Mouse (Mus musculus) lung, adult 2 months (tissue): ENCODE results near the gene Aplf. TPM values are rescaled to one million over a fixed set of nuclear protein-coding genes. Genes with fewer than 3 reads are reported as not detected.

Experiments used
- DNase-seq: peaks from one replicate; pipeline ENCODE4 v3.0.0; 2022
- H3K4me1 ChIP-seq: fragments of 200-500 bp; 2 replicates; pipeline ENCODE4 v1.6.1; 2011; ENCODE audit warnings: low read length; ENCODE audit not compliant: control insufficient read depth, insufficient read depth
- H3K4me3 ChIP-seq: fragments of 200-500 bp; replicated peaks from 2 replicates; pipeline ENCODE3; 2011; ENCODE audit warnings: low read depth, mild to moderate bottlenecking, control low read depth, low read length; ENCODE audit errors: extremely low read depth
- CTCF ChIP-seq: fragments of 200-500 bp; IDR thresholded peaks from 2 replicates; pipeline ENCODE4 v1.5.1; 2011; ENCODE audit warnings: mild to moderate bottlenecking, low read length, control low read depth; ENCODE audit not compliant: insufficient read depth
- POLR2A ChIP-seq: fragments of 200-500 bp; IDR thresholded peaks from 2 replicates; pipeline ENCODE4 v1.6.1; 2011; ENCODE audit warnings: low read depth, mild to moderate bottlenecking, control low read depth, low read length, borderline replicate concordance; ENCODE audit errors: extremely low read depth
- WGBS: fragments of 180-500 bp; shearing (Covaris S2); methylation state at CpG from one replicate; pipeline ENCODE4 v1.1.7; 2018; 5-methylcytosine and 5-hydroxymethylcytosine counted together
- polyA plus RNA-seq: library from polyadenylated mRNA; depleted of rRNA; stranded (reverse); fragments of >200 nt; gene quantifications from 2 replicates; pipeline ENCODE4 v1.2.3, GENCODE M21; 2012; rRNA removed

Gene Aplf
- 2.4 and 3.6 TPM in 2 replicates for polyA plus RNA-seq

GRCm38 (mm10) chr6:87671771-87672517, at the start of gene Aplf:
Gene Aplf, minus strand, starts transcription at chr6:87672193.
- DNase-seq = peak; percentile 81
- Histone ChIP-seq H3K4me1 (0 out of 2 replicates have a peak, but pooled peaks cover 2% of the 10 kb centered on the region), H3K4me3 (peak within 1 kb of the TSS; percentile 76)
- under 1% methylated on average over 33 of the region's 33 CpGs for WGBS
- TF ChIP-seq POLR2A = 0 out of 2 replicates have a peak, but pooled peaks have one; percentile 12
- no peak for TF ChIP-seq CTCF

DNA sequence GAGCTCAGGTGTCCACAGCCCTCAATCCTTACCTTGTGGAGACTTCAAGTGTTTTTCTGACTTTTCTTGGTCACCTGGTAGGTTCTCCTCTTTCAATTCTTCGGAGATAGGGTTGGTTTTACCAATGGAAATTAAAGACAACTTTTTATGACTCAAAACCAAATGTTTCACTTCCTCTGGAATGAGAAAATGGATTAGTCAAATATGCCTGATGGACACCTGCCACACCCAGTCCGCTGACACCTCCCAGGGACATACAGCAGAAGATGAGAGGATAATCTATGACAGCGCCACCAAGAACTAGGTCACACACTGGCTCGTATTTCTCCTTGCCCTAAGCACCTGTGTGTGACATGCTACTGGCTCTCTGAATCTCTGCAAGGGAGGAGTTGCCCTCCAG, 42.1 kb upstream of the Aplf start:
- TF ChIP-seq CTCF (no peak), POLR2A (no peak)
- Histone ChIP-seq H3K4me1 (no peaks in the 10 kb centered on the region), H3K4me3 (no peak overlapping the region)
- 79% methylated on average over 4 of the region's 4 CpGs for WGBS
- no peak for DNase-seq

DNA sequence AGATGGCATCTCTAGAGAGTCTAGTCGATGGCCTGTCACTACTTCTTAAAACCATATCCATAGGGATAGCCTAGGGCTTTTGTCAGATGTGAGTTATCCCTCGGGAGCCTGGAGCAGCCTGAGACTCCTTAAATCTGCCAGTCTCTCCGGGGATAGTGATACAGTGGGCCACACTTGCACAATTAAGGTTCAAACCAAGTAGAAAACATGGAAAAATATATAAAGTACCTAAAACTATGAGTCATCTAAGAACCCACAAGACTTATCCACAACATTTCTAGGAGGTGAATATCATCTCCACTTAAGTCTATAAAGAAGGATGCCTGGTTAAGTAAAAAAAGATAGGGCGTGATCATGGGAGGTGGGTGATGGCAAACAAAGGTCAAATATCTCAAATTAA, 40.3 kb upstream of the Aplf start:
- no peak overlapping the region for H3K4me3 ChIP-seq

DNA sequence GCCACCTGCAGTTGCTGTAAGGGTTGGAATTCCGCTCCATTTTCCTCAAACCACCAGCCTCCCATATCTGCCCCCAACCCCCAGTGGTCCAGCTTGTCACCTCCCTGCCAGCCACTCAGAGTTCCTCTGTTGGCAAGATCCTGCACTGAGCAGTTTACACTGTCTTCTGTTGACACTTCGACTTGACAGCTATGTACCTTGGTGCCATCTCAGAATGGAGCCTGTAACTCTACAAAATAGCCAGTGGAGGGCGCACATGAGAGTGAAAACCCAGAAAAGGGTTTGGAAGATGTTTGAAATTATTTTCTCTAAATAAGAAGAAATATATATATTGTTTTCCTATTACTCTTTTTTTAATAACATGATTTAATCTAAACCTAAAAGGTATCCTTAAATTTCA, 34.3 kb upstream of the Aplf start:
- TF ChIP-seq POLR2A = no peak
- no peak for TF ChIP-seq CTCF
- no peaks in the 10 kb centered on the region for H3K4me1 ChIP-seq
- 42% methylated on average over 3 of the region's 3 CpGs for WGBS
- no peak for DNase-seq
- H3K4me3 ChIP-seq = no peak overlapping the region

More for the DNA sequence above, 40.3 kb upstream of the Aplf start:
- no peak for DNase-seq
- TF ChIP-seq CTCF (no peak), POLR2A (no peak)
- WGBS = 84% methylated on average over 4 of the region's 4 CpGs
- H3K4me1 ChIP-seq = no peaks in the 10 kb centered on the region

GRCm38 (mm10) chr6:87696544-87696943, 24.6 kb upstream of the Aplf start:
- Histone ChIP-seq H3K4me1 (no peaks in the 10 kb centered on the region), H3K4me3 (no peak overlapping the region)
- TF ChIP-seq POLR2A = no peak
- TF ChIP-seq CTCF = no peak
- WGBS = 92% methylated on average over 4 of the region's 4 CpGs
- no peak for DNase-seq

DNA sequence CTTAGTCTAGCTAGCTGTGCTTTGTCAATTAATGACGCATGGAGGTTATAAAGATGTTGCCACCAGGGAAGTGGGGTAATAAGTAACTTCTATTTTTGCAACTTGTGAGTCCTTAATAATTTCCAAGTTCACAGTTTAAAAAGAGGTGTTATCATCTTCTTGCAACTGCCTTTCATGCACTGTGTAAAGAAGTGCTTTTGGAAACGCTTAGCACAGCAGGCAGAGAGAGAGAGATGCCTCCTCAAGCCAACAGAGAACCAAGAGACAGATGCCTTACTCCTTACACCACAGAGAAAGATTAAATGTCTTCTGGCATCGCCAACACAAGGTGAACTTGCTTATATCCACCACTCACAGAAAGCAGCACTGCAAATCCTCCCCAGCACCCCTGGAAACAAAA, 24.0 kb upstream of the Aplf start:
- H3K4me3 ChIP-seq = no peak overlapping the region
- WGBS = 76% methylated on average over 3 of the region's 3 CpGs
- no peak for DNase-seq
- no peaks in the 10 kb centered on the region for H3K4me1 ChIP-seq
- TF ChIP-seq POLR2A (no peak), CTCF (no peak)

DNA sequence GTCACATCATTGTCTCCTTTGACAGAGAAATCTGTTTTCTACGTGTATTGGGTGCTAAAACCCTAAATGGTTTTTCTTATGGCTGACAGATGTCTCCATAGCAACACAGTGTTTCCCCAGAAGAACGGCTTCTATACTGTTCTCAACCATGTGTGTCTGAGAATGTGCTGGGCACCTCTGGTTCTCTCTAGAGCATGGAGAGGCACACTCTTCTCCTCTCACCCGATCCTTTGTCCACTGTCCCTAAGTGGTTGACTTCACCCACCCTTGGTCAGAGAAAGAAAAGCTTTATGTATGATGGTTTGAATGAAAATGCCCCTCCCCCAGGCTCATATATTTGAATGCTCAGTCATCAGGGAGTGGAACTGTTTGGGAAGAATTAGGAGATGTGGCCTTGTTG, 8.4 kb upstream of the Aplf start:
- no peaks in the 10 kb centered on the region for H3K4me1 ChIP-seq
- 66% methylated on average over 3 of the region's 3 CpGs for WGBS
- DNase-seq = no peak
- TF ChIP-seq POLR2A = no peak
- TF ChIP-seq CTCF = no peak
- H3K4me3 ChIP-seq = no peak overlapping the region

DNA sequence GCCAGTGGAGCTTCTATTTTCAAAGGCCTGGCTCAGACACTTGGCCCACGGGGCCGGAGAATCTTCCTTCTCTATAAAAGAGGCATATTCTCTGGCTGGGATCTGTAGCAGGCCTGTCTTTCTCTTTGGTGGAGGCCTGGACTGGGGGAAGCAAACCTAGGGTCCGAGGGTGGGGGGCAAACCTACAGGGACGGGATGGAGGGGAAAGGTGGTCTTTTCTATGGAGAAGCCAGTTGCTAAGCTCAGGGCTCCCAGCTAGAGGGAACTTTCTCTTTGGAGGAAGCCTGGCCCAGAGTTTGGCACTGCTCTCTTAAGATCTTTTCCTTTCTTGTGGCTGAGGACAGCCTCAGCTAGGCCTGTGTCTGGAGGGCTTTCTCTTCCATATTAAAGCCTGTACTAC, 668 bp upstream of the Aplf start:
- Histone ChIP-seq H3K4me3 (no peak overlapping the region), H3K4me1 (0 out of 2 replicates have a peak, but pooled peaks cover 2% of the 10 kb centered on the region)
- WGBS = 45% methylated on average over 4 of the region's 4 CpGs
- no peak for DNase-seq
- no peak for TF ChIP-seq CTCF
- no peak for TF ChIP-seq POLR2A

DNA sequence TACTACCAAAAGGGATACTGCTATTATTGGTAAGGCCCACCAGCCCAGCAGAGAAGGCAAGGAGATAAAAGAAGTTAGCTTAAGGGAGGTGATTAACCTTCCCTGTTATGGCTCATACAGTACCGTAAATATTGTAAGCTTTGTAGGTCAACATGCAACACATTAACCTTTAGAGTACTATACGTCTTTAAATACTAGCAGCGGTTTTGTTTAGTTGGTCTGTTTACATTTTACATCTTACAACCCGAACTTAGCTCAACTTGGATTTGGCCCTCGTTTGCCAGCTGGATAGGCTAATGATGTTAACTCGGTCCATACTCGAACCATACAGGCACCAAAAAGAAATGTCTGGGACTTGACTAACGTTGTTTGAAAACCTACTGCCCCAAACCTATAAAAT, 640 bp downstream of the Aplf start:
- Histone ChIP-seq H3K4me3 (peak overlapping the region; percentile 76), H3K4me1 (0 out of 2 replicates have a peak, but pooled peaks cover 2% of the 10 kb centered on the region)
- 1% methylated on average over 8 of the region's 8 CpGs for WGBS
- TF ChIP-seq POLR2A (no peak), CTCF (no peak)
- DNase-seq = no peak
